Mouse (Mus musculus): ENCODE measurements around the gene Timm17a. TPM values are rescaled to one million over a fixed set of nuclear protein-coding genes. Genes with fewer than 3 reads are reported as not detected.

The Timm17a gene
- 100 to 1,000 TPM; 279 to 302 TPM for total RNA-seq (2021)
- long read RNA-seq, experiment 1, full-length matches to known transcripts: 226 of 247 reads
- long read RNA-seq, experiment 1, partial matches to known transcripts: 9 of 247 reads
- long read RNA-seq, experiment 1, other reads (novel, unspliced or antisense): 12 of 247 reads
- long read RNA-seq, experiment 2, full-length matches to known transcripts: 177 of 199 reads
- long read RNA-seq, experiment 2, partial matches to known transcripts: 7 of 199 reads
- long read RNA-seq, experiment 2, other reads (novel, unspliced or antisense): 15 of 199 reads

DNA sequence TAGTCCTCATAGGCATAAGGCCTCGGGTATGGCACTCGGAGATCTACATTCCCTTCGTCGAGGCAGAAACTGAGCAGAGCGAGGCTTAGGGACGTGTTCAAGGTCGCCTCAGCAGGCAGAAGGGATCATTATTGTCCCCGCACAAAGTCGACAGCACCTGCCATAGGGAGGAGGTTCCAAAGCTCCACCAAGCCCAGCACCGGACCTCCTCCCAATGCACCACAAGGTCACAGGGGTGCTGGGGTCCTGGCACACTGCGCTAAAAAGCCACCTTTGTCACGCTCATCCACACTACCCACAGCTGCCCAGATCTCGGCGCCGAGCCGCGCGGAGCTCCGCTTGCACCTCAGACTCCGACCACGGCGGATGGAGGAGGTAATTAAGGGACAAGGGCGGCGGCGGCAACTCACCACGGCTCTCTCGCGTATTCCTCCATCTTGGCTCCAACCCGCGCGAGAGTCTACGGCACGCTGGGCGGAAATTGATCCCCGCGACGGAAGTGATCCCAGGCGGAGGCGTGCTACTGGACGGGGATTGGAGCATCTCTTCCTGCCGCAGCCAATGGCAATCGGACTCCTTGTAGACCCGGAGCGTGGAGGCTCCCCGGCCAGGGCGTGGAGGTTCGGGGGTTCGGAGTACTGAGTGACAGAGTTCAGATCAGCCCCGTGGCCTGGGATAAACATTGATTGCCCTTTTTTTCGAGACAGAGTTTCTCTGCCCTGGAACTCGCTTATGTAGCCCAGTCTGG, at the start of gene Timm17a:
Timm17a (minus strand) TSS at position 495 of the 748 bp plus-strand sequence.
- peak; percentile 95 for DNase-seq (ENCODE audit: low spot score)

DNA sequence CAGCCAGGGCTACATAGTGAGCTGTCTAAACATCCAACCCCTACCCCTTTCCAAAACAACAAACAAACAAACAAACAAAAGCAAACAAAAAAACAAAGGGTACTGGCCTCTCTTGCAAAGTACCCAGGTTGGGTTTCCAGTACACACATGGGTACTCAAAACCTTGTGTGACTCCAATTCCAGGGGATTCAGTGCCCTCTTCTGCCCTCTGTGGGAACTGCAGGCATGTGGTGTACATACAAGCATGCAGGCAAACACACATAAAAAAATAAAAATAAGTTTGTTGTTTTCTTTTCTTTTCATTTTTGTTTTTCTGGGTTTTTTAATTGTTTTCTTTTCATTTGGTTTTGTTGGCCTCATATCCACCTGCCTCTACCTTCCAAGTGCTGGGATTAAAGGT, 48.5 kb upstream of the Timm17a start:
- no peak for DNase-seq (ENCODE audit: low spot score)

DNA sequence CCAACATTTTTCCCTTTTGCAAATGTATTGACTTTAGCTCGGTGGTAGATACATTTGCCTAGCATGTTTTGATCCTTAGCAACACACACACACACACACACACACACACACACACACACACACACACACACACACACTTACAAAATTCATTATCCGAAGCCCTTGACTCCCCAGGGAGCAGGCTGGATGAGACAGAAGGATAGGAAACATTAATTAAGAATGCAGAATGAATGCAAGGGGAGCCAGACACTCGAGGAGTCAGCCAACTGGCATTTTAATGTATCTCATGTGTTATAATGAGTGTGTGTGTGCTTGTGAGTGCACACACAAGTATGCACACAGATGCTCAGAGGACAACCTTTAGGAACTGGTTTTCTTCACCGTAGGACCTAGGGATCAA, 47.9 kb upstream of the Timm17a start:
- DNase-seq (ENCODE audit: low spot score): no peak

GRCm38 (mm10) chr1:135359071-135359470, 45.5 kb upstream of the Timm17a start:
- no peak for DNase-seq (ENCODE audit: low spot score)

DNA sequence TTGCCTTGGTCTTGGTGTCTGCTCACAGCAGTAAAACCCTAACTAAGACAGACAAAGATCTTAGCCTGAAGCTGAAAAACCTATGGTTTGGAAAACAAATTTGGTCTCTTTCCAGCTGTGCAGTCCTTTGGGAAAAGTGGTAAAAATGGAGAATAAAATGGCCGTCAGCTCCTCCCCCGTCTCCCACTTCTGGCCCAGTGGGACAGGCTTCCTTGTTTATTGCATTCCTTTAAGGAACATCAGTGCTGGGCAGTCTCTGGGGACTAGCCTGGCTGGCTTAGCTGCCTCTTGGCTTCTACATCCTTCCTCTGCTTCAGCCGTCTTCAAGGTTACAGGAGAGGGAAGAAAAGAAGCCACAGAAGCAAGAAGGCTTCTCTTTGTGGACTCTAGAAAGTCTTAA, 38.4 kb upstream of the Timm17a start:
- peak; percentile 68 for DNase-seq (ENCODE audit: low spot score)

DNA sequence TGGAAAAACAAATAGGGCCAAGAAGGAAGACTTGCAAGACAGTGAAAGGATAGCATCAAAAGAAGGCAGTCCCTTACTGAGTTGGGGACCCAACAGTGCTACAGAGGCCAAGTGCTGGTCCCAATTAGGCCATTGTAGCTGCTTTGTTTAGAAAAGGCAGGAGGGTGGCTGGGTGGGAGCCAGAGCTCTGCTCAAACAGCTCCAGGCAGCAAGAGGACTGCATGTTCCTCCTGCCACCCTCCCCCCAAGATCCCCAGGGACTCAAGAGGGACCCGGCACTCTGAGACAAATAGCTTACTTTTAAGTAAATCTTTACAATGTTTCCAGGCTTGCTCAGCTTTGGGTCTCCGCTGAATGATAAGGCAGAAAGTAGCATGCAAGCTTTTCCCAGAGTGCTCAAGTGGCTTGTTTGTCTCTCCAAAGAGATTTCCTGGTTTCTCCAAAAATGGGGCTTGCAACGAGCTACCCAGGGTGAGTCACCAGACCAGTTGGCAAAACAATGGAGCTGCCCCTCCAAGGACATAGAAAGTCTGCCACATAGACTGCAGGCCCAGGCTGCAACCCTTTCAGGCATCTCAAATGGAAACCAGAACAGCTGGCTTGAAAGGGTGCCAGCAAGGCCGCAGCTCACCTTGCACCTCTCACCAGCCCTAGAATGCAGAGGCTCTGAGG, 34.1 kb upstream of the Timm17a start:
- peak; percentile 42 for DNase-seq (ENCODE audit: low spot score)

GRCm38 (mm10) chr1:135346891-135347290, 33.3 kb upstream of the Timm17a start:
- DNase-seq (ENCODE audit: low spot score): no peak

- DNase-seq (ENCODE audit: low spot score): no peak
Observed at GRCm38 (mm10) chr1:135344026-135344425, 30.4 kb upstream of the Timm17a start.

DNA sequence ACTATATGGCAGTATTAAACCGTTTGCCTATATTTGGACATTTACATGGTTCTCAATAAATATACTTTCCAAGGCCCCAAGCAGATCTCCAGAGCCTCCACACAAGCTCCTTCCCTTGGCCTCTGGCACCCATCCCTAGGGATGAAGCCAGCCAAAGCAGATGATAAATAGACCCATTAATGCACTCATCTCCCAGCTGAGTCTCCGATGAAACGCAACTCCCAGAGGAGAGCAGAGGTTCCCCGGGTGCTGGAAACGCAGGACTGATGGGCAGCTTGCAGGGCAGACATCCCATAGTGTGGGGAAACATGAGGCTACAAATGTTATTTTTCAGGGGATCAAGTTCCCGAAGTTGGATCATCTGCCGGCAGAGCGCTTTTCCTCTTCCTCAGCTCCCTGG, 28.4 kb upstream of the Timm17a start:
- DNase-seq (ENCODE audit: low spot score): peak; percentile 26

GRCm38 (mm10) chr1:135330578-135330977, 17.0 kb upstream of the Timm17a start:
- DNase-seq (ENCODE audit: low spot score): no peak

DNA sequence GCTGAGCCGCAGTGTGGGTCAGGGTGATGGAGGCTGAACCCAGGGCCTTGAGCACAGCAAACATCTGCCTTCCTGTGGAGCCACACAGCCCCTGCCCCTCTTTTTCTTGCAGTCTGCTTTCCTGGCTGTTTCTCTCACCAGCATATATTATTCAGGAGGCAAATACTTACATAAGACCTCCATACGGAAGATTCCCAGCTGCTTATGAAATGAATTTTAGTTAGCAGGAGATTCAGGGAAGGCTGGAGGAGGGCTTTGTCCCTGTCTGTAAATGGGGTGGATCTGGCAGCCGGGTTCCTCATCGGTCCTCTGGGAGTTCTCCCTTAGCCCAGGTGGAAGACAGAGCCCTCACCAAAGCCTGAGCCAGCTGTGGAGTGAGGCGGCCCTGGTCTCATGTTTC, 14.8 kb upstream of the Timm17a start:
- no peak for DNase-seq (ENCODE audit: low spot score)

DNA sequence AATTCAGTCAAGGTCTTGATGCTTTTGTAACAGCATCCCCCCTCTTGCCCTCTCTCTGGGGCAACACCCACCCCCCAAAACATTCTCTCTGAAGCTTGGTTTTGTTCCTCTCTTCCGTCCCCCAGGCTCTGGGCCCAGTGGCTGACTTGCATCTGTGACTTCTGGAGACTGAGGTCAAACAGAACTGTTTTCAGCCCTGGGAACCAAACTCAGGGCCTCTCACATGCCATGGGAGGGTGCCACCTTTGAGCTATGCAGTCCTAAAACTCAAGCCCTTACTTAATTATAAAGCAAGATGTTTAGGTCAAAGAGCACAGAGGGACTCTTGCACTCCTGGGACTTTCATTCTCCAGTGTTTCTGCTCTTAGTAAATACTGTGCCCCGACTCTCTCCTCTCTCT, 12.4 kb upstream of the Timm17a start:
- DNase-seq (ENCODE audit: low spot score): no peak

DNA sequence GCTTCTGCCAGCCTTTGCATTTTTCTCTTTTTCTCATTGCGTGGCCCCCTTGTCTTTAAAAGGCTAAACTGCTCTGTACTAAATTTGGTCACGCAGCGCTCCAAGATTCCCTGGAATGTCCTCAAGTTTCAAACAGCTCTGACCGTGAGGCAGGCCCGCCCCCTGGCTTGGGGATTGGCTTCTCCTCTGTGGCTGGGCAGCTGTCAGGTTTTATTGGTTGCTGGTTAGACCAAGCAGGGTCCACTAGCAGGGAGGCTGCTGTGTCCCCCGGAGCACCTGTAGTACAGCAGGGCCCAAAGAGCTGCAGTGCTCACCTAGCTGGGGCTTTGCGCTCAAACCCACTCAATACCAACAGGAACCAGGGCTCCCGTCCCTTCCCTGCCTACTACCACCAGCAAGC, 11.0 kb upstream of the Timm17a start, which contains the start of gene Lmod1:
Lmod1 (plus strand) TSS at position 237 of the 400 bp plus-strand sequence.
- peak; percentile 48 for DNase-seq (ENCODE audit: low spot score)

DNA sequence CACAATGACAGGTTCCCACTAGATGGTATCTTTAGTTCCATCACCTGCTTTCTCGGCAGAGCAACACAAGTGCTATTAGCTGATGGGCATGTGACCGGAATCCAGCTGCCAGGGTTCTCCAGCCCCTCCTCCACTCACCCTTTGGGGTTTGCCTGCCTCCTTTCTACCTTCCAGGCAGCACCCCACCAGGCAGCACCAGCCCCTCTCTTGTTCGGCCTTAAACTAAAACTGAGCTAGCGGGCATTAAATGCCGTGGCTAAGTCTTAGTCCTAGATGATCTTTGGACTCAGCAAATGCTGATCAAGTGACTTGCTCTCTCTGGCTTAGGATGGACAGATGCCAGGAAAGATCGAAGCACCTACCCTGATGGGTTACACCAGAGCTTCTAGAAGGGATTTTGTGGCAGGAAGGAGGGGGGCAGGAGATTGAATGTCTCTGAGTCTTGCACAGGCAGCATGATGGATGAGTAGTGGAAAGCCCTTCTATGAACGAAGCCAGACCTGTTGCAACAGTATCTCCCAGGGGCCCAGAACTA, 9.9 kb upstream of the Timm17a start:
- peak; percentile 57 for DNase-seq (ENCODE audit: low spot score)

- DNase-seq (ENCODE audit: low spot score): no peak
Observed at GRCm38 (mm10) chr1:135312201-135312600, 1.4 kb downstream of the Timm17a start.

DNA sequence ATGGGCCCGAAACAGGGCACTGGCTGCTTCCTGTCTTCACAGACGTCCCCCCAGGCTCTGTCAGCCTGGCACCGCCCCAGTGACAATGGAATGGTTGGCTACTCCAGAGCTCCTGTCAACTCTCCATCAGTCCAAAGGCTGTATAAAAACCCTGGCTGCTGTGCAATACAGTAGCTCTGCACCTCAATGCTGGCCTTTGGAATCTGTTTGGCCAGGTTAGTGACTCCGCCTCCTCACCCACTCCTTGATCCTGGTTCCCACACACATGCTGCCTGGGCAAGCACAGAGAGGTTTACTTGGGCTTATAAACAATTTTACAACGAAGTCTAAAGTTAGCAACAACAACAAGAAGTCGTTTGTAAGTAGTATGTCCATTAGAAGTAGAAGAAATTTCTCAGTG, 2.2 kb downstream of the Timm17a start:
- DNase-seq (ENCODE audit: low spot score): no peak

GRCm38 (mm10) chr1:135290908-135291307, 22.7 kb downstream of the Timm17a start:
- no peak for DNase-seq (ENCODE audit: low spot score)

DNA sequence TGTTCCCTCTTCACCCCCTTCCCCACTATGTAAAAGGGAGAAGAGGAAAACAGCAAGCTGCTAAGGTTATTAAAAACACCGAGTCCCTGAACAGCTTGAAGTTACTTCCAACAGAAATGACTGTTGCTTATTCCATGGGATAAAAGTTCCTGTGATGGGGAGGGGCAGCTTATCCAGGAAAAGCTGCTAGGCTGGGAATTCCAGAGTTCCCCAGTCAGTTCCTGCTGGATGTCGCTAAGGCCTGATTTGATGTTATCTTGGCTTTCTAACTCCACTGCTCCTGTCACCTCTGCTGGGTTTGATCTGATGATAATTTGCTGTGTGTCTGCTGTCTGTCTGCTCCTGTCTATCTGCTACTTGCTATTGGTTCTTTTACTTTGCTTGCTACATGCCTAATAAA, 27.3 kb downstream of the Timm17a start:
- DNase-seq (ENCODE audit: low spot score): no peak

GRCm38 (mm10) chr1:135283826-135284291, 29.7 kb downstream of the Timm17a start, which contains the start of gene Rnpep:
Gene Rnpep, minus strand, starts transcription at chr1:135284084.
- peak; percentile 53 for DNase-seq (ENCODE audit: low spot score)

DNA sequence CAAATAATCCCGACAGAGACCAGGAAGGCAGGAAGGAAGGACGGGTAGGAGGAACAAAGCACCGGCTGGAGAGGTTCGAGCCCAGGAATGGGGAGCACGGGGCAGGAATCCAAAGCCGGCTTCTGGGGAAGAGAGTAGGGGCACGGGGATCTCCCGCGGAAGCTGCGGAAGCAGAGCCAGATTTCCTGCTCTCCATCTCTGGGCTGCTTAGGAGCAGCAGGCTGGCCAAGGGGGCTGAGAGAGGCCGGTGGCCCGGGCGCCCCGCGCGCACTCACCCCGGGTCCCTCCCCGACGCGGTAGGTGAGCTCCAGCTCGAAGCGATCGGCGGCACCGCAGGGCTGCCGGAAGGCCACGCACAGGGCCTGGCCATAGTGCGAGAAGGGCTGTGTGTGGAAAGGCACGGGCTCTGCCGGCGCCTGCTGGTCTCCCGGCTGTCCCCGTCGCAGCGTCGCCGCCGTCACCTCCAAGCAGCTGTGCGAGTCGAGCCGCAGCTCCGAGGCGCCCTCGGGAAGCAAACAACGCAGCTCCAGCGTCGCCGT, 30.2 kb downstream of the Timm17a start:
- DNase-seq (ENCODE audit: low spot score): peak; percentile 21

DNA sequence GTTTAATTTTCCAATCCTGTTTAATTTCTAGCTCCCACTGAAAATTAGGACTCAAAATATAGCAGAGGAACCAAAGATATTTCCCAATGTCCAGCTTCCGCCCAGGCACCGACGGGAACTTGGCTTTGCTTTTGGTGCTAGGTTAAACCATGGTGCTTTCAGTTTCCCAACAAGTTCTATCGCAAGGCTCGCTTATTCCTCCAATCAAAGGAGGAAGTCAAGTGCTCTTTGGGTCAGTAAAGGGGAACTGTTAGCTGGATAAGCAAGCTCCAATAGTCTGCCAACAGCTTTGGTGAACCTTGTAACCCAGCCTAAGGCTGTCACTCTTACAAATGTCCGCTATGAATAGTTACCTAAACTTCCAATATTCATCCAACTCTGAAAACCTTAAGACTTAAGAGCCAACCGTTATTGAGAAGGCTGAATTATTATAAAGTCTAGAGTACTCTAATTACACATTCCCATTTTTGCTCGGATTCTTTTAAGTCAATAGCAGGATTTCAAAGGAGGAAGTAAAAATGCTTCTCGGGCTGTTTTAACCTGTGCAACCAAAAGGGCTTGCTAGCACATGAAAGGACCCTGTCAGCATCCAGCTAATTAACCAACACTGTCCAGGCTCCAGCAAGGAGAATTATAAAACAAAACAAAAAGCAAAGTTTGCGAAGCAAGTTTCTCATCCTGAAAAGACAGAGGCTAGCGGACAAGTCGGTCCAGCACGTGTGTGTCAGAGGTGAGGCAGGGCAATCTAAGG, 30.9 kb downstream of the Timm17a start:
- DNase-seq (ENCODE audit: low spot score): peak; percentile 36
